Comparison of ENCODE assay signal across 8 mouse cellular contexts in genomic region chr8:13105087-13105881, GRCm38 (mm10). TPM values are rescaled to one million over a fixed set of nuclear protein-coding genes. Genes with fewer than 3 reads are reported as not detected.
A peak's percentile ranks its signal among the peaks of the same experiment; 100 is the strongest.
DNase-seq lines count a peak whose midpoint lies in the region; ATAC-seq and TF ChIP-seq lines count a peak whose summit lies in the region.

Pcid2 (minus strand) TSS chr8:13105459.
Cul4a (plus strand) TSS chr8:13105621.

- TF ChIP-seq POLR2A in cortical plate, adult 2 months (IDR thresholded peaks at IDR 0.05; ENCODE audit: extremely low read depth, insufficient read depth, low read length), result peak; percentile 84

- peak within 1 kb of the TSS; percentile 71 for H3K27ac ChIP-seq in cortical plate, adult 2 months (ENCODE audit: insufficient read depth, low read length)

- peaks cover 5% of the 10 kb centered on the region for H3K4me1 ChIP-seq in cortical plate, adult 2 months (ENCODE audit: control insufficient read depth, insufficient read depth, low read length)

- DNase-seq in gastrocnemius, postnatal 10 days, result peak; percentile 97
- DNase-seq in induced T-regulatory cell, adult 2 months (ENCODE audit: low read depth), result peak; percentile 99
- peak; percentile 88 to 96 for DNase-seq in left cerebral cortex, adult 9 months (ENCODE audit: low spot score in 2 of 2)
- peak; percentile 98 for DNase-seq in right cerebral cortex, postnatal 14 days
- DNase-seq in urinary bladder, postnatal 36 days (ENCODE audit: low spot score in 2 of 2), result peak; percentile 92 to 96

- peak; percentile 85 for ATAC-seq in activated CD4-positive, CD25-positive, alpha-beta regulatory T cell, adult 4 months
- ATAC-seq in megakaryocyte progenitor cell, adult 5-6 weeks (replicated peaks; ENCODE audit: poor library complexity), result peak; percentile 77

- peak within 1 kb of the TSS; percentile 95 for H3K4me3 ChIP-seq in cortical plate, adult 2 months (ENCODE audit: insufficient read depth, low read length)

- peak; percentile 35 for TF ChIP-seq CTCF in cortical plate, adult 2 months (IDR thresholded peaks at IDR 0.05; ENCODE audit: extremely low read depth, insufficient read depth, low read length)

RNA-seq across cellular contexts. Expression of gene Pcid2, which starts in this region (rescaled TPM):
- 10 to 100 TPM; 32.3 to 36.5 TPM for polyA plus RNA-seq in activated CD4-positive, CD25-positive, alpha-beta regulatory T cell, adult 4 months (2017; shearing (Covaris generic))
- 32.8 and 36.1 TPM in 2 replicates for polyA plus RNA-seq in cortical plate, adult 2 months (2012; rRNA removed)
- total RNA-seq in gastrocnemius, postnatal 10 days (2021), result 10 to 100 TPM; 10.7 to 11.1 TPM
- 18.5 and 20.6 TPM in 2 replicates for total RNA-seq in megakaryocyte progenitor cell, adult 5-6 weeks (2015)
- total RNA-seq in megakaryocyte progenitor cell, adult 5-6 weeks (2017), result 16.5 and 17.1 TPM in 2 replicates

RNA-seq across cellular contexts. Expression of gene Cul4a, which starts in this region (rescaled TPM):
- polyA plus RNA-seq in activated CD4-positive, CD25-positive, alpha-beta regulatory T cell, adult 4 months (2017; shearing (Covaris generic)), result 10 to 100 TPM; 10.9 to 16.6 TPM
- polyA plus RNA-seq in cortical plate, adult 2 months (2012; rRNA removed), result 45.5 and 46.9 TPM in 2 replicates
- total RNA-seq in gastrocnemius, postnatal 10 days (2021), result 10 to 100 TPM; 92.3 to 92.4 TPM
- 84.2 and 89.0 TPM in 2 replicates for total RNA-seq in megakaryocyte progenitor cell, adult 5-6 weeks (2015)
- total RNA-seq in megakaryocyte progenitor cell, adult 5-6 weeks (2017), result 78.0 and 102 TPM in 2 replicates

Comparison
In these comparisons a context has a peak if more than half of its experiments do, and no peak if none do; other contexts are left out.
1. Peak in every context shown above with its lines: DNase-seq, ATAC-seq, H3K4me3 ChIP-seq and H3K27ac ChIP-seq.